Mouse (Mus musculus) megakaryocyte progenitor cell, adult 5-6 weeks (primary cell): ENCODE data around the gene Ehd1. TPM values are rescaled to one million over a fixed set of nuclear protein-coding genes. Genes with fewer than 3 reads are reported as not detected.

Source experiments
- ATAC-seq: replicated peaks from 2 replicates; pipeline ENCODE4 v1.8.0; 2016; ENCODE audit warnings: mild to moderate bottlenecking, moderate TSS enrichment, inconsistent platforms; ENCODE audit not compliant: poor library complexity
- total RNA-seq, 2 experiments: library from RNA; stranded (forward) in 1 of 2; stranded (reverse) in 1 of 2; fragments of 157-497, 149-512 nt in 1 of 2; fragments of 200-1000 nt in 1 of 2; gene quantifications; 2 replicates each; pipeline versions ENCODE4 v1.2.3 to v1.2.4; 2015 to 2017

The Ehd1 gene
- total RNA-seq, 2 experiments from 2014 or later = 11.8 to 40.9 TPM

DNA sequence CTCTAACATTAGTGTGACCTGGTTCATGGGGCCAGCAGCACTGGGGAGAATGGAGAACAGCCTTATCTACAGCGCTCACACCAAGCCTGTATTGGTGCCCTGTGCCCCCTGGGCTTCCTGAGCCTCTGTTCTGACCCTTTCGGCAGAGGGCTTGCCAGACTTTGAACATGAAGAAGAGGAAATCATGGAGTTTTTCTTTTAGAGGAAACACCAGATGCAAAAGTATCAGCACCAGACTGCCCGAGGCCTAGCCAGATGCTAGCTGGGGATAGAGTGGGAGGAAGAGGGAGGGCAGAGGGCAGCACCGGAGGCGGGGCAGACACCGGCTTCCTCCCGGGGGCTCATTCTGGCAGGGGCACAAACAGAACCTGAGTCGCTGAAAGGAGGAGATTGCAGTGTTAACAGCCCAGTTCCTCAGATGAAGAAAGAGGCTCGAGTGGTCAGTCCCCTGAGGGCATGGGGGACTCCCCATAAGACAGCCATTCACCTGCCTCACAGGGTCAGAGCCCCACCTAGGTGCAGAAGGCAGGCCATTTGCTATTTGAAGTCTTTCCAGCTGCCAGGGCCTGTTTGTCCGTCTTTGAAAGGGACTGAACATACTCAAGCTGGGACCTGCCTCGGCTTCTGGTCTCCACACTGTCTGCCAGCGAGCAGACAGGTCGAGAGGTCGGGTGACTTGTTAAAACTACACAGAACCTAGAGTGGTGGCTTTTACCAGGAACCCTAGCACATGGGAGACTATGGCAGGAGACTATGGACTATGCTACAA, 72.9 kb downstream of the Ehd1 start:
- ATAC-seq = peak; percentile 72

Other genes starting within 250 kb of the Ehd1 start
- gene Syvn1, start 230.1 kb upstream of the Ehd1 start, total RNA-seq (2015) = 23.1 and 25.2 TPM in 2 replicates
- gene Syvn1, start 230.1 kb upstream of the Ehd1 start, total RNA-seq (2017) = 10.1 and 11.2 TPM in 2 replicates
- 44.4 and 53.5 TPM in 2 replicates for gene Mrpl49, start 218.9 kb upstream of the Ehd1 start, total RNA-seq (2015)
- 31.9 and 38.4 TPM in 2 replicates for gene Mrpl49, start 218.9 kb upstream of the Ehd1 start, total RNA-seq (2017)
- 1,814 and 1,841 TPM in 2 replicates for gene Fau, start 218.9 kb upstream of the Ehd1 start, total RNA-seq (2015)
- gene Fau, start 218.9 kb upstream of the Ehd1 start, total RNA-seq (2017) = 1,690 and 2,042 TPM in 2 replicates
- gene Znhit2, start 215.5 kb upstream of the Ehd1 start, total RNA-seq (2015) = 12.7 and 14.2 TPM in 2 replicates
- 12.5 and 14.5 TPM in 2 replicates for gene Znhit2, start 215.5 kb upstream of the Ehd1 start, total RNA-seq (2017)
- 8.4 and 10.6 TPM in 2 replicates for gene Tm7sf2, start 208.4 kb upstream of the Ehd1 start, total RNA-seq (2015)
- gene Tm7sf2, start 208.4 kb upstream of the Ehd1 start, total RNA-seq (2017) = 1.6 and 1.8 TPM in 2 replicates
- 30.4 and 33.2 TPM in 2 replicates for gene Vps51, start 199.5 kb upstream of the Ehd1 start, total RNA-seq (2015)
- gene Vps51, start 199.5 kb upstream of the Ehd1 start, total RNA-seq (2017) = 42.8 and 54.7 TPM in 2 replicates
- gene Tmem262, start 196.7 kb upstream of the Ehd1 start, total RNA-seq (2015) = not detected in 2 replicates
- gene Tmem262, start 196.7 kb upstream of the Ehd1 start, total RNA-seq (2017) = not detected in 2 replicates
- not detected in 2 replicates for gene Gm28374, start 194.5 kb upstream of the Ehd1 start, total RNA-seq (2015)
- not detected in 2 replicates for gene Gm28374, start 194.5 kb upstream of the Ehd1 start, total RNA-seq (2017)
- 12.0 and 14.9 TPM in 2 replicates for gene Zfpl1, start 191.8 kb upstream of the Ehd1 start, total RNA-seq (2015)
- 23.7 and 32.8 TPM in 2 replicates for gene Zfpl1, start 191.8 kb upstream of the Ehd1 start, total RNA-seq (2017)
- 44.8 and 55.4 TPM in 2 replicates for gene Cdca5, start 191.7 kb upstream of the Ehd1 start, total RNA-seq (2015)
- 35.5 and 42.8 TPM in 2 replicates for gene Cdca5, start 191.7 kb upstream of the Ehd1 start, total RNA-seq (2017)
- 0.30 and 0.73 TPM in 2 replicates for gene AC131692.1, start 182.3 kb upstream of the Ehd1 start, total RNA-seq (2015)
- gene AC131692.1, start 182.3 kb upstream of the Ehd1 start, total RNA-seq (2017) = 4.6 TPM in 1 of 2 replicates, not detected in the other
- gene Naaladl1, start 170.9 kb upstream of the Ehd1 start, total RNA-seq (2015) = 0.07 and 0.17 TPM in 2 replicates
- gene Naaladl1, start 170.9 kb upstream of the Ehd1 start, total RNA-seq (2017) = 0.21 TPM in 1 of 2 replicates, not detected in the other
- gene Sac3d1, start 158.1 kb upstream of the Ehd1 start, total RNA-seq (2015) = 12.0 and 16.9 TPM in 2 replicates
- 5.5 and 6.3 TPM in 2 replicates for gene Sac3d1, start 158.1 kb upstream of the Ehd1 start, total RNA-seq (2017)
- 18.2 and 19.5 TPM in 2 replicates for gene Snx15, start 148.4 kb upstream of the Ehd1 start, total RNA-seq (2015)
- gene Snx15, start 148.4 kb upstream of the Ehd1 start, total RNA-seq (2017) = 13.8 and 14.2 TPM in 2 replicates
- gene Batf2, start 135.7 kb upstream of the Ehd1 start, total RNA-seq (2015) = 0.34 and 0.42 TPM in 2 replicates
- 0.44 and 0.71 TPM in 2 replicates for gene Batf2, start 135.7 kb upstream of the Ehd1 start, total RNA-seq (2017)
- gene Arl2, start 135.2 kb upstream of the Ehd1 start, total RNA-seq (2015) = 29.2 and 37.4 TPM in 2 replicates
- gene Arl2, start 135.2 kb upstream of the Ehd1 start, total RNA-seq (2017) = 33.6 and 37.0 TPM in 2 replicates
- not detected in 2 replicates for gene Majin, start 92.3 kb upstream of the Ehd1 start, total RNA-seq (2015)
- gene Majin, start 92.3 kb upstream of the Ehd1 start, total RNA-seq (2017) = not detected in 2 replicates
- not detected in 2 replicates for gene Gpha2, start 50.3 kb upstream of the Ehd1 start, total RNA-seq (2015)
- not detected in 2 replicates for gene Gpha2, start 50.3 kb upstream of the Ehd1 start, total RNA-seq (2017)
- gene Ppp2r5b, start 40.9 kb upstream of the Ehd1 start, total RNA-seq (2015) = 2.8 TPM in 2 replicates
- 2.3 and 3.1 TPM in 2 replicates for gene Ppp2r5b, start 40.9 kb upstream of the Ehd1 start, total RNA-seq (2017)
- gene Atg2a, start 35.1 kb upstream of the Ehd1 start, total RNA-seq (2015) = 9.2 and 9.4 TPM in 2 replicates
- 6.4 and 8.1 TPM in 2 replicates for gene Atg2a, start 35.1 kb upstream of the Ehd1 start, total RNA-seq (2017)
- 1.3 and 2.0 TPM in 2 replicates for gene Cdc42bpg, start 29.7 kb downstream of the Ehd1 start, total RNA-seq (2015)
- 3.2 and 3.5 TPM in 2 replicates for gene Cdc42bpg, start 29.7 kb downstream of the Ehd1 start, total RNA-seq (2017)
- 22.9 and 23.6 TPM in 2 replicates for gene Men1, start 58.3 kb downstream of the Ehd1 start, total RNA-seq (2015)
- 27.2 and 27.9 TPM in 2 replicates for gene Men1, start 58.3 kb downstream of the Ehd1 start, total RNA-seq (2017)
- gene Map4k2, start 64.4 kb downstream of the Ehd1 start, total RNA-seq (2015) = 15.8 and 16.3 TPM in 2 replicates
- gene Map4k2, start 64.4 kb downstream of the Ehd1 start, total RNA-seq (2017) = 30.5 and 45.4 TPM in 2 replicates
- 268 and 287 TPM in 2 replicates for gene Sf1, start 87.0 kb downstream of the Ehd1 start, total RNA-seq (2015)
- gene Sf1, start 87.0 kb downstream of the Ehd1 start, total RNA-seq (2017) = 156 and 192 TPM in 2 replicates
- 0.30 and 1.5 TPM in 2 replicates for gene Pygm, start 107.7 kb downstream of the Ehd1 start, total RNA-seq (2015)
- 0.47 TPM in 1 of 2 replicates, not detected in the other for gene Pygm, start 107.7 kb downstream of the Ehd1 start, total RNA-seq (2017)
- 223 and 244 TPM in 2 replicates for gene Rasgrp2, start 122.6 kb downstream of the Ehd1 start, total RNA-seq (2015)
- gene Rasgrp2, start 122.6 kb downstream of the Ehd1 start, total RNA-seq (2017) = 283 and 290 TPM in 2 replicates
- not detected in 2 replicates for gene Nrxn2, start 142.0 kb downstream of the Ehd1 start, total RNA-seq (2015)
- gene Nrxn2, start 142.0 kb downstream of the Ehd1 start, total RNA-seq (2017) = not detected in 2 replicates